Mouse (Mus musculus) myocyte (in vitro differentiated cells): ENCODE measurements around the gene Clptm1.

Experiments used
- POLR2A ChIP-seq: IDR thresholded peaks from one replicate; pipeline ENCODE4 v1.6.1; 2011; ENCODE audit warnings: low read depth, mild to moderate bottlenecking, control low read depth, moderate library complexity; ENCODE audit not compliant: insufficient read length
- POLR2AphosphoS2 ChIP-seq: IDR thresholded peaks from one replicate; pipeline ENCODE4 v1.6.1; 2011; ENCODE audit warnings: low read depth, control low read depth; ENCODE audit not compliant: insufficient read length
- USF1 ChIP-seq: IDR thresholded peaks from one replicate; pipeline ENCODE4 v1.6.1; 2011; ENCODE audit warnings: low read depth, mild to moderate bottlenecking, control low read depth, moderate library complexity

GRCm38 (mm10) chr7:19678901-19679300 lies 14.1 kb upstream of the Clptm1 start:
- TF ChIP-seq POLR2AphosphoS2 (no peak), POLR2A (no peak), USF1 (no peak)
